Mouse (Mus musculus): ENCODE results near the gene Grhl3.
"Not testable (repeated sequence)": the region's sequence is repeated elsewhere in the genome, so short reads cannot be mapped to it uniquely, and the experiment has no call there.

Grhl3 gene

GRCm38 (mm10) chr4:135573251-135573808, at the start of gene Grhl3:
Grhl3 (minus strand) TSS chr4:135573630.
- no peak for DNase-seq (ENCODE audit: low read depth, low spot score)

DNA sequence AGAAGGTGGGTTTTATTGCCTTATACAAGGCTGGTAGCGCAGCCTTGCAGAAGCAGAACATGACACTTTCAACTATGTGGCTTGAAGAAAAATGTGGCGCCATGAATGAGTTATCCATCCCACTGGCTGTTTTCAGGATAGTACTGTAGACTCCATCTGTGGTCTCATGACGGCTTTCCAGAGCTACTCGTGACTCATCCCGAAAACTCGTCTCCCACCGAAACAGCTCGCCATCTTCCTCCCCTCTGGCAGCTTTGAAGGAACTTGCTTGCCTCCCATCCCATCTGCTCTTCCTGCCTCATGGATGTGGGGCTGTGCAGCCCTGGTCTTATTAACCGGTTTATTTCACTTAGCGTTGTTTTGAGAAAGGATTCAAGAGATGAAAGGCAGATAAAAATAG, 48.9 kb upstream of the Grhl3 start:
- DNase-seq (ENCODE audit: low read depth, low spot score) = no peak

- DNase-seq (ENCODE audit: low read depth, low spot score) = no peak
These were observed 47.0 kb upstream of the Grhl3 start for GRCm38 (mm10) chr4:135620461-135620860.

DNA sequence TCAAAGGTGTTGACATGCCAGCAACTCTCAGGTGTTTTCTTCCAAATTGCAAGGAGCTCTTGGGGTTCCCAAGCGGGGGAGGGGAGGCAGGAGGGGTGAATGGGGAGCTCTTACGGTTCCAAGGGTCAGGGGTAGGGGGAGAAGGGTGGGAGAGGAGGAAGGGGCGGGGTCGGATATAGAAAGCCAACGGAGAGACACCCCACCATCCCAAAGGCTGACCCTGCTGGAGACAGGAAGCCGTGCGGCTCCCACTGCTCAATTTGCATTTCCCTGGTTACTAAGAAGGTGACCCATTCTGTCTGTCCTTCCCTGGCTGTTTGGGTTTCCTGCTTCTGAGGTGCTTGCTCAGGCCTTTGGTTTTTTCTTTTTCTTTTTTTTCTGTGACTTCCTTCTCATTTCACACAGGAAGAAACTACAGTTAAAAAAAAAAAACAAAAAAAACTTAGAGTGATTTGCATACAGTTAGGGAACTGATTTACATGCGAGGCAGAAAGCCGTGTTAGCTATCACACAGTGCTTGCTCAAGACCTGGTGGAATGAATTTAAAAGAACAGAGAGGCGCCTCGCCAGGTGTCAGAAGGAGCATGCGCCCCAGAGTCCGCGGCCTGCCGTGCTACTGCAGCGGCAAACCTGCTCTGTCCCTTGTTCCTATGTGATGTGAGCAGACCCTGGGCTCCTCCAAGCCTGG, 44.5 kb upstream of the Grhl3 start:
- DNase-seq (ENCODE audit: low read depth, low spot score) = no peak

DNA sequence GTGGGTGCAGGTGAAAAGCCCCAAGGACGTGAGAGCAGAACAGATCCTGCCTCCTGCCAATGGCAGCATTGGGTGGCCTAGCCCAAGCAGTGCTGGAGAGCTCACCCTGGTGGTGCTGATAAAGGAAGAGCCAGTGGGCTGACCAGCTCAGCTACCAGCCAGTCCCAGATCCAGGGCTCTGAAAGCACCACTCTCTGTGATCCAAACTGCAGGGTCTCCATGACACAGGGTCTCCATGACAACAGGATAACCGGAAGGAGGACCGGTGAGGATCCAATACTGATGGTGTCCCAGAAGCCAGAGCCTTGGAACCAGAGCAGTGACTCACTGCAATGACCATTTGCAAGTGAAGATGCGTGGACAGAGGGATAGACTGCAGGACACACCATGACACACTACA, 43.6 kb upstream of the Grhl3 start:
- no peak for DNase-seq (ENCODE audit: low read depth, low spot score)

DNA sequence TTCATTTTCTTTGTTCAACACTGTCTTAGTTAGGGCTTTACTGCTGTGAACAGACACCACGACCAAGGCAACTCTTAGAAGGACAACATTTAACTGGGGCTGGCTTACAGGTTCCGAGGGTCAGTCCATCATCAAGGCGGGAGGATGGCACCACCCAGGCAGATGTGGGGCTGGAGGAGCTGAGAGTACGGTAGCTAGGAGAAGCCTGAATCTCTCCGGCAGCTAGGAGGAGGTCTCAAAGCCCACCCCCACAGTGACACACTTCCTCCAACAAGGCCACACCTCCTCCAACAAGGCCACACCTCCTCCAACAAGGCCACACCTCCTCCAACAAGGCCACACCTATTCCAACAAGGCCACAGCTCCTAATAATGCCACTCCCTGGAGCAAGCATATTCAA, 41.9 kb upstream of the Grhl3 start:
- DNase-seq (ENCODE audit: low read depth, low spot score) = not testable (repeated sequence)

DNA sequence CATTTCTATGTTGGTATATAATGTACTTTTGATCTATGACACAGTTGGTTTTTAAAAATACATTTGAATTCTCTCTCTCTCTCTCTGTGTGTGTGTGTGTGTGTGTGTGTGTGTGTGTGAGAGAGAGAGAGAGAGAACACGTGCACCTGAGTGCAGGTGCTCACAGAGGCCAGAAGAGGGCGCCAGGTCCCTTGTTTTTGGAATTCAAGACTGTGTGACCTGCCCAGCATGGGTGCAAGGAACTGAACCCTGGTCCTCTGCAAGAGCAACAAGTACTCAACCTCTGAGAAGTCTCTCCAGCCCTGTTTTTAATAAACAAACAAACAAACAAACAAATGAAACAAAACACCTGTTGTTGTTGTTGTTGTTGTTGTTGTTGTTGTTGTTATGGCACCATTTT, 36.6 kb upstream of the Grhl3 start:
- DNase-seq (ENCODE audit: low read depth, low spot score) = no peak

GRCm38 (mm10) chr4:135607979-135608885, 34.8 kb upstream of the Grhl3 start:
- no peak for DNase-seq (ENCODE audit: low read depth, low spot score)

DNA sequence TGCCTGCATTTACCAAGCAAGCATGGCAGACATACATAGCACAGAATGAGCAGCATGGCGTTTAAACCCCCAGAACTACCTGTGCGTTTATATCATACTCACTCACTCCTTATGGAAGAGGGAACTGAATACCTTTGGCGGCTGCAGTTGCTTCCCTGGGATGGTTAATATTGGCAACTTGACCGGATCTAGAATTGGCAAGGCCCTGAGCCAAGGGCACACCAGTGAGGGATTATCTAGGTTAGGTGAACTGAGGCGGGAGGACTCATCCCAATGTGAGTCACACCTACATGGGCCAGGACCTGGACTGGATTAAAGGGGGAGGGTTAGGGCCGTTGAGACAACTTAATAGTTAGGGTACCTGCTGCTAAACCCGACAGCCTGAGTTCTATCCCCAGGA, 32.8 kb upstream of the Grhl3 start:
- DNase-seq (ENCODE audit: low read depth, low spot score) = no peak

DNA sequence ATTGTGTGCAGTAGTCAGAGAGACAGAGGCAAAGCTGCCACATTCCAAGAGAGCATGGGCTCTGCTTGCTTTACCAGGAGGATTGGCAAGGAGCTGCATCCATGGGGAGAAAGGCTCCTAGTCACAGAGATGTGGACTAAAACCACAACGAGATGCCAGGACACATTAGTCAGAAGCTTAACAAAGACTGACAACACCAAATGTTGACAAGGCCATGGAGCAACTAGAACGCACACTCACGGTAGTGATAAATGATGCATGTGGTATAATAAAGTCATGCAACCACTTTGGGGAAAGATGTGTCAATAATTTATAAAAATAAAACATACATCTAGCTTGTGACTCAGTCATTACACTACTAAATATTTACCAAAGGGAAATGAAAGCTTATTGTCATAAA, 28.1 kb upstream of the Grhl3 start:
- DNase-seq (ENCODE audit: low read depth, low spot score) = no peak

DNA sequence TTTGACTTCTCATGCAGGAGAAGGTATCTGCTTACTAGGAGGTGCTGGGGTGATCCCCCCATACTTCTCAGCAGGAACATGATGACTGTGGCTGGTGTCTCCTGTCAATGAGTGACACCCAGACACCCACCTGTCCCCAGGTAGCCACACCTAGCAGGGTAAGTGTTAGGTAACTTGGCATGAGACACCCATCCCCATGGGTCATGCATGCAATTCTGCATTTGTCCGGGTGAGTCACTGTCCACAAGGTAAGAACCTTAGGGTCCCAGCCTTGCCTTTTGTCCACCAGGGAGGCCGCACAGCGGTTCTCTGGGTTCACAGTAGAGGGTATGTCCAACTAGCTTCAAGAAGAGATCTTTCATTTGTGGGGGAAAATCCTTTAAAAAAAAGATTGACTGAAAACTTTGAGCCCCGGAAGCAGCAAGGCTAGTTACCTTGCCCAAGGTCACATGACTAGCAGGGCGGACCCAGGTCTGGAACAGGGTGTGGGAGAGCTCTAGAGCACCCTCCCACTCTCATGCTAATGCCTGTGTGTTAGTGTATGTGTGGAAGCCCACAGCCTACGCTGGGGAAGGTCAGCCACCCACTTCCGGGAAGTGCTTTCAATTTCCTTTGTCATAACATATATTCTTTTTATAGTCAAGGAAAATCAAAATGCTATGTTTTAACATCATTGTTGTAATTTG, 26.2 kb upstream of the Grhl3 start:
- DNase-seq (ENCODE audit: low read depth, low spot score) = no peak

DNA sequence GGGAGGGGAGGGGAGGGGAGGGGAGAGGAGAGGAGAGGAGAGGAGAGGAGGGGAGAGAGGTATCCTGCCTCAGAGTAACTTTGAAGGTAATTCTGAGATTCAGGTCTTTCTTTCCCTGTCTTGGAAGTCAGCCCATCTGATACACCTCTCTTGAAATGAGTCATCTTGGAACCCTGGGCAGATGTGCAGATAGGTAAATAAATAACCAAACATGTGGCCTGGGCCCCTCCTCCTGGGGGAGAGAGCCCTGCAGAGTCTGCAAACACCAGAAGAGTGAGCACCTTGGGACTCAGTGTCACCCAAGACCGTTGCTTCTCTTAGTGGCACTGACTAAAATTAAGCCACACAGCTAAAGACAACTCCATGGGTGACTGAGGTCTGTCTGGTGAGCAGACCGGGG, 25.6 kb upstream of the Grhl3 start:
- DNase-seq (ENCODE audit: low read depth, low spot score) = no peak

GRCm38 (mm10) chr4:135597571-135597970, 24.1 kb upstream of the Grhl3 start:
- no peak for DNase-seq (ENCODE audit: low read depth, low spot score)

GRCm38 (mm10) chr4:135595943-135596342, 22.5 kb upstream of the Grhl3 start:
- DNase-seq (ENCODE audit: low read depth, low spot score) = no peak

DNA sequence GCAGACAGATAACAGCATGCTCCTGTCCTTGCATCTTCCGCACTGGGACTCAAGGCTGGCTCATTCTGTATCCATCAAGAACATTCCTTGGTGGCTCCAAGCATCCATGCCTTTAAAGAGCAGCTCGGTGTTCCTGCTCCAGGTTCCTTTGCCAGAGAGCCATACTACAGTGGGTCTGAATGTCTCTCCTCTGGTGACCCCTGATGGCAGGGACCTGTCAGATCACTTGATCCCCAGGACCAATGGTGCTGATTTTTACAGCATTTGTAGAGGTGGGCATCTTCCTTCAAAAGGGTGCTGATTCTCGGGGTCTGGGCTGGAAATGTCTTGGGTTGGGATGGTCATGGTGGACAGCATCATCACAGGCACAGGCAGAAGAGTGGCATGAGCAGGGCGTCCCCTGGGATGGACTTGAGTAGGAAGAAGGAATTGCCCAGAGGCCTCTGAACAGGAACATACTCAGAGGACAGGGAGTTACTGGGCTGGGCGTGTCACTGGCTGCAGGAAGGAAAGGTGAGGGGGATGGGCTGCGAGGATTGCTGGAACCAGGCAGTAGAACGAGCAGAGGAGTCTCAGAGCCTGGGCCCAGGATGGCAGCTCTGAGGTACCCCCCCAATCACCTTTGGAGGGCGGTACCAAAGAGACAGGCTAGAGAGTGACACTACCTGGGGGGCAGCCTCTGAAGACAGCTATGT, 18.3 kb upstream of the Grhl3 start:
- no peak for DNase-seq (ENCODE audit: low read depth, low spot score)

- DNase-seq (ENCODE audit: low read depth, low spot score) = no peak
These were observed 17.7 kb upstream of the Grhl3 start for GRCm38 (mm10) chr4:135591086-135591485.

GRCm38 (mm10) chr4:135584838-135585237, 11.4 kb upstream of the Grhl3 start:
- DNase-seq (ENCODE audit: low read depth, low spot score) = no peak

- DNase-seq (ENCODE audit: low read depth, low spot score) = no peak
These were observed 7.9 kb upstream of the Grhl3 start for GRCm38 (mm10) chr4:135581222-135581910.

DNA sequence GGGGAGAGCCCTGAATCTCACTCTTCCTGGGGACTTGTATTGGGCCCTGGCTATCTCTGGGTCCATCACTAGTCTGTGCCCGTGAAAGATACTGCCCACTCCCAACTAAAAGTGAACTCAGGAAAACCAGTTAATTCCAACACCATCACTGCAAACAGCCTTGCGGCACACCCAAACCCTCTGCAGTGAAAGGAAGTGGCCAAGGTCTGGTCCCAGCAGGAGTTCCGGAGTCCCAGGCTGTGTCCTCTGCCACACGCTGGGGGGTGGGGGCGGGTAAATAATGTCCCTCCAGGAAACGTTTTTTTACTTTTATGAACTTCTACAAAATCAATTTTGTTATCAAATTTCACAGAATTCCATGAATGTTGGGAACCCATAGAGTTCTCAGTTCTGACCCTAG, 6.3 kb upstream of the Grhl3 start:
- DNase-seq (ENCODE audit: low read depth, low spot score) = no peak

DNA sequence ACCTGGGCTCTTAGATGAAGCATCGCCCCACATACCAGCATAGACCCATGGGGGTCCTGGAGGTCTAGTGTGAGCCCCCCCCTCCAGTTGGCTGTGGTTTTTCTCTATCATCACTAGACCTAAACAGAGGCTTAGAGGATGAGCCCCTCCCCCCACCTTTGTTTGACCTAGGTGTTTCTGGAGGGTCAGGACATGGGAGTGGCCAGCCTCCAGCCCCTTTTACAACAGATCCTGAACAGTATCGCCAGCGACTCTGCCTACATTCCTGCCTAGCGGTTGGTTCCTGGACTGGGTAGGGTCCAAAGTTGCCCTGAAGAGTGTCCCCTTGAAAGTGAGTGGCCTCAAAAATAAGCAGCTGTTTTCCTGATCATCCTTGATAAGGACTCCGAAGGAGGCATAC, 5.1 kb upstream of the Grhl3 start:
- DNase-seq (ENCODE audit: low read depth, low spot score) = no peak
